Mouse (Mus musculus): ENCODE measurements around the gene Sec16a. TPM values are rescaled to one million over a fixed set of nuclear protein-coding genes. Genes with fewer than 3 reads are reported as not detected.

Gene Sec16a
- polyA plus RNA-seq, 1 experiment from 2014 or later, result 23.4 TPM

DNA sequence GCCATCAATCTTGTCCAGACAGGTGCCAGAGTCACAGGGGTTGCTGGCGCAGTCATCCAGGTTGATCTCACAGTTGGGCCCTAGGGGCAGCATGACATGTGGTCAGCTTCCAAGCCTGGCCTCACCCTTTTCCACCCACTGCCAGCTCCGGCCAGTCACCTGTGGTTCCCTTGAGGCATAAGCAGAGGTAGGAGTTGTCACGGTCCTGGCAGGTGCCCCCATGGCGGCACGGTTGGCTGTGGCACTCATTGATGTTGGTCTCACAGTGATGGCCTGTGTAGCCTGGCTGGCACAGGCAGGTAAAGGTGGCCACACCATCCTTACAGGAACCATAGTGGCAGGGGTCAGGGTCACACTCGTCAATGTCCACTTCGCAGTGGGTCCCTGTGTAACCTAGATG is 32.9 kb upstream of the Sec16a start:
- Histone ChIP-seq H3K36me3 (ENCODE audit: control insufficient read depth, insufficient read depth, low read length) (peaks cover 100% of the 10 kb centered on the region), H3K27me3 (replicated peaks; ENCODE audit: control insufficient read depth, insufficient read depth, low read length) (no peaks in the 10 kb centered on the region)
- ATAC-seq, result no peak

DNA sequence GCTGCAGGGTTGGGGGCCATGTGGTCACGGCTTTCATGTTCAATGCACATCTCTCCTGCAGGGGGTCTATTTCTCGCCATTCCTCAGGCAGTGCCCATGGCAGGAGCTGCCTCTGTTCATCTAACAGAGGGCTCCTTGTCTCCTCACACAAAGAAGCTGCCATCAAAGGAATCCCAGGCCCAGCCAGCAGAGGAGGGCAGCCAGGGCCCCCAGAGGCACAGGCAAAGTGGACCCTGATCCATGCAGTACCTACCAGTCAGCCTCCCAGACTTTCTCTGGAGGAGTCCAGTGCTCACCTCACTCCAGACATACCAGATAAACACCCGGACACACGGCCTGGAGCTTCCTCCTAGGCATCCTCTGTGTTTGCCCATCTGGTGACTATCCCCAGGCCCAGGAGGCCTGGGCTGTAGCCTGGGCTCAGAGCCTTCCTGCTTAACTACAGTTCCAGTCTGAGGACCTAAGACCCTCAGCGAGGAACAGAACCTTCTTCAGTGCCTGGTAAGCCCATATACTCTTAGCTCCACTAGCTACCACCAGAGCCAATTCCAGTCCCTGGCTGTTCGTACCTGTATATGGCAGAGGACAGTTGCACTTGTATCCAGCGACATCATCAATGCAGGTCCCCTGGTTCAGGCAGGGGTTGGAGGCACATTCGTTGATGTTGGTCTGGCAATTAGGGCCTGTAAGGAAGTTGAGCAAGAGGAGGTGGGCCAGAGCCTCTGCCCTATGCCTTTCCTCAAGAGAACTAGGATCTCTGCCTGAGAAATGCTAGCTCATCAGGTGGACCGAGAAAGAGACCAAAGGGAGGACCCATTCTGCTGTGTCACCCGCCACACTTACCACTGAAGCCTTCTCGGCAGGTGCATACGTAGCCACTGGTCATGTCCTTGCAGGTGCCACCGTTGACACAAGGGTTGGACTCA is 30.8 kb upstream of the Sec16a start:
- H3K9me3 ChIP-seq (replicated peaks; ENCODE audit: control insufficient read depth, low read length), result no peaks in the 10 kb centered on the region
- H3K9ac ChIP-seq (ENCODE audit: low read length), result 0 out of 2 replicates have a peak overlapping the region, but pooled peaks have one; percentile 32
- DNase-seq (ENCODE audit: low spot score) (peak; percentile 73), ATAC-seq (peak; percentile 62)
- peaks cover 100% of the 10 kb centered on the region for H3K36me3 ChIP-seq (ENCODE audit: control insufficient read depth, insufficient read depth, low read length)
- 58% methylated on average over 13 of the region's 13 CpGs for whole genome bisulfite sequencing
- H3K4me1 ChIP-seq (ENCODE audit: control insufficient read depth, insufficient read depth, low read length), result peaks cover 14% of the 10 kb centered on the region
- H3K27me3 ChIP-seq (replicated peaks; ENCODE audit: control insufficient read depth, insufficient read depth, low read length), result no peaks in the 10 kb centered on the region
- no peak overlapping the region for H3K4me3 ChIP-seq (ENCODE audit: low read depth, low read length)
- H3K27ac ChIP-seq (ENCODE audit: low read depth, low read length), result peak overlapping the region; percentile 86
- H3K4me2 ChIP-seq (ENCODE audit: low read length), result no peak overlapping the region

More for the DNA sequence above, 32.9 kb upstream of the Sec16a start:
- Histone ChIP-seq H3K9ac (ENCODE audit: low read length) (no peak overlapping the region), H3K27ac (ENCODE audit: low read depth, low read length) (no peak overlapping the region), H3K4me2 (ENCODE audit: low read length) (no peak overlapping the region), H3K4me1 (ENCODE audit: control insufficient read depth, insufficient read depth, low read length) (peaks cover 15% of the 10 kb centered on the region), H3K4me3 (ENCODE audit: low read depth, low read length) (no peak overlapping the region), H3K9me3 (replicated peaks; ENCODE audit: control insufficient read depth, low read length) (no peaks in the 10 kb centered on the region)
- 92% methylated on average over 7 of the region's 7 CpGs for WGBS
- DNase-seq (ENCODE audit: low spot score), result no peak

DNA sequence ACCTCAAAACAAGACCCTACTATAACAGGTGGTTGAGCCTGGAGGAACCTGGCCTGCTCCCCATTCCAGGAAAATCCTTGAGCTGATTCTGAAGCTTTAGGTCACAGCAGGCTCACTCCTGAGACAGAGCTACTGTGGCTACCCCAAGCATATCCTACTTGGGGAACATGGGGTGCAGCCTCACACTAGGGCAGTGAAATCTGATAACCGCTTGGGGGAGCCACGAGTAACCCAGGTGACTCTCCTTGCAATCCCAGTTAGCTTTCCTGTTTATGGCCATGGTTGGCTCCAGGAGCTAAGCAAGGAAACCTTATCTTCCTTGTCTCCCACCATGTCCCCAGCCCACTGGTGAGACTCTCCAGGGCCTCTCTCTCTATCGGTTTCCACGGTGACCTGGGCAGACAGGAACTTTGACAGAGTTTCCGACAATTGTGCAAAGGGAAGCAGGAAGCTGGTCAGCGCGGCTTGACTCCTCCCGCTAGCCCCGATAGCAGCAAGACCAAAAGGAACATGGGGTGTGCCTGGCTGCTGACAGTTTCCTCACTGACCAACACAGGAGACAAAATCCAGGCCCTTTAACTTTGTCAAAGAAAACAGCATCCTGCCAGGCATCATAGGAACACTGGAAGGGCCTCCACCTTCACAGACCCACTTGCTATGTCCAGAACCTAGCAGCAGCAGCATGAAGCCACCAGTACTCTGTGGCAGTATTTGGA is 29.9 kb upstream of the Sec16a start:
- ATAC-seq (no peak), DNase-seq (ENCODE audit: low spot score) (no peak)
- 0 out of 2 replicates have a peak overlapping the region, but pooled peaks have one; percentile 32 for H3K9ac ChIP-seq (ENCODE audit: low read length)
- no peak overlapping the region for H3K4me3 ChIP-seq (ENCODE audit: low read depth, low read length)
- H3K4me2 ChIP-seq (ENCODE audit: low read length), result no peak overlapping the region
- WGBS, result 43% methylated on average over 9 of the region's 9 CpGs
- no peaks in the 10 kb centered on the region for H3K9me3 ChIP-seq (replicated peaks; ENCODE audit: control insufficient read depth, low read length)
- H3K36me3 ChIP-seq (ENCODE audit: control insufficient read depth, insufficient read depth, low read length), result peaks cover 100% of the 10 kb centered on the region
- H3K4me1 ChIP-seq (ENCODE audit: control insufficient read depth, insufficient read depth, low read length), result peaks cover 14% of the 10 kb centered on the region
- no peaks in the 10 kb centered on the region for H3K27me3 ChIP-seq (replicated peaks; ENCODE audit: control insufficient read depth, insufficient read depth, low read length)
- peak overlapping the region; percentile 86; the same call in 1 of the 2 replicates for H3K27ac ChIP-seq (ENCODE audit: low read depth, low read length)

DNA sequence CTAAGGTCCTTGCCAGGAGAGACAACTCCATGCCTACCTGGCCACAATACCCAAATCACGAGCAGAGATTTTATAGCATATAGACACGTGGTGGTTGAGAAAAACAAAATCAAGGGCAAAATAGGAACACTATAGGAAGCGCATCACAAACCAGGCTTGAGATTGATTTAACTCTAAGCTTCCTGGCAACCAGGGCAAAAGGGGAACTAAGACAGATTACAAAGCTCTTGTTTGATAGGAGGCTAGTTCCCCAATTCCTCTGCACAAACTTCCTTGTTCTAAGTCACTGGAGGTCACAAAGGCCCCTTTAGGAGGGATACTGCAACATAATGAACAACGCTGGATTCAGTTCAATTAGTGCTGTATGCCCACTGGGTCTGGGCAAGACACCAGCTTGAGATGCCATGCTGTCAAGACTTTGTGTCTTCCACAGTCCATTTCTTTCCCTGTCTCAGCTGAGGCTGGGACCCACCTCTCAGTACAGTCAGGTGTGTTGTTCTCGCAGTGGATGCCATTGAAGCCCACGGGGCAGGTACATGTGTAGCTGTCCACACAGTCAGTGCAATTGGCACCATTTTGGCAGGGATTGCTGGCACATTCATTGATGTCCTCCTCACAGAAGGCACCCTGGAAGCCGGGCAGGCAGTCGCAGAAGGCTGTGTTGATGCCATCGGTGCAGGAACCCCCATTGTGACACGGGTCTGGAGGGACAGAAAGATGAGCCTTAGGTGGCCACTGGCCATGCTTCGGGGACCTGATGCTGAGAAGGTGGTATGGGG is 27.5 kb upstream of the Sec16a start:
- H3K27ac ChIP-seq (ENCODE audit: low read depth, low read length), result no peak overlapping the region
- H3K4me1 ChIP-seq (ENCODE audit: control insufficient read depth, insufficient read depth, low read length), result peaks cover 14% of the 10 kb centered on the region
- no peak for ATAC-seq
- no peak overlapping the region for H3K4me3 ChIP-seq (ENCODE audit: low read depth, low read length)
- H3K36me3 ChIP-seq (ENCODE audit: control insufficient read depth, insufficient read depth, low read length), result peaks cover 100% of the 10 kb centered on the region
- H3K4me2 ChIP-seq (ENCODE audit: low read length), result no peak overlapping the region
- WGBS, result 85% methylated on average over 11 of the region's 11 CpGs
- DNase-seq (ENCODE audit: low spot score), result no peak
- H3K27me3 ChIP-seq (replicated peaks; ENCODE audit: control insufficient read depth, insufficient read depth, low read length), result no peaks in the 10 kb centered on the region
- no peak overlapping the region for H3K9ac ChIP-seq (ENCODE audit: low read length)
- H3K9me3 ChIP-seq (replicated peaks; ENCODE audit: control insufficient read depth, low read length), result no peaks in the 10 kb centered on the region

DNA sequence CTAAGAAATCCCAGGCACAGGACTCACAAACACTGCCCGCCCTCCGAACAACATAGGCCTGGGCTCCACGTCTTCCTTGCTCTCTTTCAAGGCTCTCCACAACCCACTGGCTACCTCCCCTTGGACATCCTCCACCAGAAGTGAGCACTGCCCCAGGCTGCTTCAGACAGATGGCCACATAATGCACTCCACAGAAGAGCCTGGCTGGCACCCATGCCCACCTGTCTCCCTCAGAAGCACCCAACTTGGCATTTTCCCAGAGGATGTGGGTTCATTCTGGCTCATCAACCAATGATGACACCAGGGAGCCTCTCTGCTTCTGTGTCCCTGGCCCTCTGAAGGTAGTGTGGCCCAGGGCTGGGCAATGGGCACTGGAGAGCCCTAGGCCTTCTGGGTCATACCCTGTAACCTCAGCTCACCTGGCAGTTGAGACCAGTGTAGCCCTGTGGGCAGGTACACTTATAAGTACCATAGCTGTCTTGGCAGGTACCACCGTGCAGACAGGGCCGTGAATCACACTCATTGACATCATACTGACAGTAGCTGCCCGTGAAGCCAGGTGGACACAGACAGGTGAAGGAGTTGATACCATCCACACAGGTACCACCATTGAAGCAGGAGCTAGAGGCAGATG is 26.8 kb upstream of the Sec16a start:
- peak overlapping the region; percentile 17; the same call in 1 of the 2 replicates for H3K27ac ChIP-seq (ENCODE audit: low read depth, low read length)
- no peak overlapping the region for H3K4me2 ChIP-seq (ENCODE audit: low read length)
- no peaks in the 10 kb centered on the region for H3K9me3 ChIP-seq (replicated peaks; ENCODE audit: control insufficient read depth, low read length)
- H3K4me1 ChIP-seq (ENCODE audit: control insufficient read depth, insufficient read depth, low read length), result peaks cover 14% of the 10 kb centered on the region
- H3K4me3 ChIP-seq (ENCODE audit: low read depth, low read length), result no peak overlapping the region
- DNase-seq (ENCODE audit: low spot score), result peak; percentile 43
- peak; percentile 16; the same call in 1 of the 2 replicates for ATAC-seq
- peaks cover 100% of the 10 kb centered on the region for H3K36me3 ChIP-seq (ENCODE audit: control insufficient read depth, insufficient read depth, low read length)
- 86% methylated on average over 6 of the region's 6 CpGs for WGBS
- H3K27me3 ChIP-seq (replicated peaks; ENCODE audit: control insufficient read depth, insufficient read depth, low read length), result no peaks in the 10 kb centered on the region
- no peak overlapping the region for H3K9ac ChIP-seq (ENCODE audit: low read length)

DNA sequence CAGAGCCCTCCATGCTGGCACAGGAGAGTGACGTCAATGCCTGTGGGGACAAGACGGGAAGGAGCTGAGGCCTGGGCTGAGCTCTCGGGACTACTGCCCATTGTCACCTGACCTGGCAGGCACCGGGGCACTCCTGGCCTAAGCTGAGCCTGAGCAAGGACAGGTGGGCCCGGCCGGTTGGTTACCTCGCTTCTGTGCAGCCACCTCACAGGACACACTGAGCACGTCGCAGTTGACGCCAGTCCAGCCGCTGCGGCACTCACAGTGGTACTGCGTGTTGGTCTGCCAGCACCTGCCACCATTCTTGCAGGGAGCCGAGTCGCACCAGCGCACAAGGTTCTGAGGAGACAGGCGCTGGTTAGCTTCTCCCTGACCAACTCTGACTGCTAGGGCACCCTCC is 26.0 kb upstream of the Sec16a start:
- no peak overlapping the region for H3K4me2 ChIP-seq (ENCODE audit: low read length)
- H3K4me1 ChIP-seq (ENCODE audit: control insufficient read depth, insufficient read depth, low read length), result peaks cover 14% of the 10 kb centered on the region
- H3K4me3 ChIP-seq (ENCODE audit: low read depth, low read length), result no peak overlapping the region
- H3K27me3 ChIP-seq (replicated peaks; ENCODE audit: control insufficient read depth, insufficient read depth, low read length), result no peaks in the 10 kb centered on the region
- peaks cover 100% of the 10 kb centered on the region for H3K36me3 ChIP-seq (ENCODE audit: control insufficient read depth, insufficient read depth, low read length)
- H3K9ac ChIP-seq (ENCODE audit: low read length), result no peak overlapping the region
- 92% methylated on average over 17 of the region's 17 CpGs for WGBS
- H3K9me3 ChIP-seq (replicated peaks; ENCODE audit: control insufficient read depth, low read length), result no peaks in the 10 kb centered on the region
- DNase-seq (ENCODE audit: low spot score) (no peak), ATAC-seq (no peak)
- no peak overlapping the region; the same call in 1 of the 2 replicates for H3K27ac ChIP-seq (ENCODE audit: low read depth, low read length)

DNA sequence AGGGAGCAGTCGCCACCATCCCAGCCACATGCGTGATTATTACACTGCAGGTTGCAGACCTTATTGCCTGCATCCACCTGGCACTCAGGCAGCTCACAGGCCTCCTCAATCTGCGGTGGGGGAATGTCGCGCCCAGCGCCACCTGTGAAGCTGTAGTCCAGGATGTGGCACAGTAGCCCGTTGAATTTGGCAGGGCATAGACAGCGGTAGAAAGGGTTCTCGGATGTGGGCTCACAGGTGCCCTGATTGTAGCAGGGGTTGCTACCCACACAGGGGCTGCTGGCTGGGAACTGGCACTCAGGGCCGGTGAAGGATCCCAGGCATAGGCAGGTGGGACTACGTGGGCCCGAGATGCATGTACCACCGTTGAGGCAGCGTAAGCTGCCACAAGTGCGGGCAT is 23.4 kb upstream of the Sec16a start:
- H3K9ac ChIP-seq (ENCODE audit: low read length), result no peak overlapping the region
- no peaks in the 10 kb centered on the region for H3K9me3 ChIP-seq (replicated peaks; ENCODE audit: control insufficient read depth, low read length)
- H3K4me1 ChIP-seq (ENCODE audit: control insufficient read depth, insufficient read depth, low read length), result no peaks in the 10 kb centered on the region
- peaks cover 99% of the 10 kb centered on the region for H3K36me3 ChIP-seq (ENCODE audit: control insufficient read depth, insufficient read depth, low read length)
- no peak overlapping the region for H3K4me2 ChIP-seq (ENCODE audit: low read length)
- no peak overlapping the region for H3K27ac ChIP-seq (ENCODE audit: low read depth, low read length)
- H3K4me3 ChIP-seq (ENCODE audit: low read depth, low read length), result no peak overlapping the region
- 94% methylated on average over 15 of the region's 15 CpGs for WGBS
- H3K27me3 ChIP-seq (replicated peaks; ENCODE audit: control insufficient read depth, insufficient read depth, low read length), result no peaks in the 10 kb centered on the region
- DNase-seq (ENCODE audit: low spot score), result no peak
- ATAC-seq, result no peak

DNA sequence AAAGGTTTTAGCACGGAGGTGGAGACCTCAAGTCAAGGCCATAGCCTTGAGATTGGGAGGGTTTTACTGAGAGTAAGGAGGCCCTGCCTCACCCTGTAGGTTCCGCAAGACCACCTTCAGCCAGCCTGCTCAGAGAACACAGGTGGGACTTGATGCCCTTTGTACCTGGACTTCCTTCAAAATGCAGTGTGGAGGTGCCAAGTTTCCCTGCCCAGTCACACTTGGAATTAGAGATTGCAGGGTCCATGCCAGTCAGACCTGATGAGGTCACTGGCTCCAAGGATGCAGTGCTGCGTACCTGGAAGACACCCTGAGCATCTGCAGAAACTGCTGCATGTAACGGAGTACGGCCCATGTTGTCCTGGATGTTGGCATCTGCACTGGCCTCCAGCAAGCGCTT is 18.4 kb upstream of the Sec16a start:
- Histone ChIP-seq H3K4me3 (ENCODE audit: low read depth, low read length) (no peak overlapping the region), H3K27me3 (replicated peaks; ENCODE audit: control insufficient read depth, insufficient read depth, low read length) (no peaks in the 10 kb centered on the region), H3K36me3 (ENCODE audit: control insufficient read depth, insufficient read depth, low read length) (peaks cover 96% of the 10 kb centered on the region), H3K4me2 (ENCODE audit: low read length) (no peak overlapping the region), H3K27ac (ENCODE audit: low read depth, low read length) (no peak overlapping the region), H3K9ac (ENCODE audit: low read length) (no peak overlapping the region), H3K9me3 (replicated peaks; ENCODE audit: control insufficient read depth, low read length) (no peaks in the 10 kb centered on the region), H3K4me1 (ENCODE audit: control insufficient read depth, insufficient read depth, low read length) (no peaks in the 10 kb centered on the region)
- DNase-seq (ENCODE audit: low spot score), result no peak
- 94% methylated on average over 6 of the region's 6 CpGs for WGBS
- ATAC-seq, result no peak

Measured in forebrain, embryonic 14.5 days (tissue).